Mouse (Mus musculus): ENCODE measurements around the gene Sox30. TPM values are rescaled to one million over a fixed set of nuclear protein-coding genes. Genes with fewer than 3 reads are reported as not detected.

Gene Sox30
- polyA plus RNA-seq (2012; rRNA removed) = 0.09 and 0.12 TPM in 2 replicates

DNA sequence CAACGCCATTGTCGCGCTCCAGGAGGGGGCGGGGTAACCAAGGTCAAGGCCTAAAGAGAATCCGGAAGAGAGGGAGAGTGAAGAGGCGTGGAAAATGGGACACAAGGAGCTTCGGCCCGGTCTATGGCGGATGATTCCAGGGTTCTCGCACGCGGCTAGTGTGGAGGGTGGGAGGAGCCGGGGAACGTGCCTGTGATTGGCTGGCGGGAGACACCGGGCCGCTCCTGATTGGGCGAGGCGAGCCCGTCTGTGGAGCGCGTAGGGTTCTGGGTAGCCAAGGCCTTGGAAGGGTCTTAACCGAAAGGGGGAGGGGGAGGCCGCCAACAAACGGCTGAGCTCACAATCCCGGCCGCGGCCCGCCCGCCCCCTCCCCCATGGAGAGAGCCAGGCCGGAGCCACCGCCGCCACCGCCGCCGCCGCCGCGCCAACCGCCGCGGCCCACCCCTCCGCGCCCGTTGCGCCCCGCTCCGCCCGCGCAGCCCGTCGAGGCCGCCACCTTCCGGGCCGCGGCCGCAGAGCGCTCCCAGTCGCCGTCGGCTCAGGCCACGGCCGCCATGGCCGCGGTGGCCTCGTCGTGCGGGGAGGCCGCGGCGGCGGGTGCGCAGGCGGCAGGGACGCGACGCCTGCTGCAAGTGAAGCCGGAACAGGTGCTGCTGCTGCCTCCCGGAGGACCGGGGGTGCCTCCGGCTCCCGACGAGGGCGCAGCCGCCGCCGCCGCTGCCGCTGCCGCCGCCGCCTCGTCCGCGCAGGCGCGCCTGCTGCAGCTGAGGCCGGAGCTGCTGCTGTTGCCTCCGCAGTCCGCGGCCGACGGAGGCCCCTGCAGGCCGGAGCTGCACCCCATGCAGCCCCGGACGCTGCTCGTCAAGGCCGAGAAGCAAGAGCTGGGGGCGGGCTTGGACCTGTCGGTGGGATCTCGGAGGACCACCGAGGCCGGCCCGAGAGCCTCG lies at the start of gene Sox30:
TSS of gene Sox30 (plus strand) at position 365 of the 947 bp plus-strand sequence.

DNA sequence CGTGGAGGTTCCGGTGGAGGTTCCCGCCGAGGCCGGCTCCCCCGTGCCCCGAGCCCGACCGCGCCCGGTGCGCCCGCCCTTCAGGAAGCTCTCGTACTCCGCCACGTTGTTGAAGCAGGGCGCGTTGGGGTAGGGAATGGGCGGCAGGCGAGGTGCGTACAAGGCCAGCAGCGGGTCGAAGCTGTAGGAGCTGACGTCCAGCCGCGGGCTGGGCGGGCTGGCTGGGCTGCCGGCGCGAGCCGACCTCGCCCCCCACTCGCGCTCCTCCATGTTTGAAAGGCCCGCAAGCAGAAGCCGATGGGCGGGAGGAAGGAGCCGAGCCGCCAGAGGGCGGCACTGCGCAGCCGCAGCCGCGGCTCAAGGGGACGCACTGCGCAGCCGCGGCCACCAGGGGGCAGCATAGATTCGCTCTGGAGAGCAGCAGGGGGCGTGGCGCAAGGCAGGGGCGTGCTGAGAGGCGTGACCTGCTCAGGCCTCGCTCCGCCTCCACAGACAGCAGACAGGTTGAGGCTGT lies 35.4 kb upstream of the Sox30 start, which contains the start of gene Lsm11:
TSS of gene Lsm11 (minus strand) at position 293 of the 514 bp plus-strand sequence.

DNA sequence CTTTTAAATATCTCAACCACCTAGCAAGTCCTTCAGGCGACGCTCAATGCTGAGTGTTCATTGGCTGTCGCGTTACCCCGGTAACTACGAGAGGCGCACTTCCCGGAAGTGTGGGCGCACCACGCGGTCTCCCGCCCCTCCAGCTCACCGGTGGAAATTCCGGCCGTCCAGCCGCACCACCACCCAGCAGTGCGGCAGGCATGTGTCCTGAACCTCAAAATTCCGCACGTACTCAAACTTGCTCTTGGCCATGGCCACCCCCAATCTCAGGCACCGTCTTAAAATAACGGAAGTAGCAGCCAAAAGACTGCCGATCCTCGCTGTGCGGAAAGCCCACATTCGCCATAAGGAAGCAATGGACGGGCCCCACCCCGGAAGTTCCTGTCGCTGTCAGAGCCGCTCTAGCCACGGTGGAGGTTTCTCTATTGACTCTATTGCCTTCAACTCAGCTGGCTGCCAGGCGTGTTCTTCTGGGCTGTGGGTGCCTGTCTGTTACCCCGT lies 24.9 kb upstream of the Sox30 start, which contains the start of gene Thg1l:
TSS of gene Thg1l (minus strand) at position 368 of the 501 bp plus-strand sequence.

DNA sequence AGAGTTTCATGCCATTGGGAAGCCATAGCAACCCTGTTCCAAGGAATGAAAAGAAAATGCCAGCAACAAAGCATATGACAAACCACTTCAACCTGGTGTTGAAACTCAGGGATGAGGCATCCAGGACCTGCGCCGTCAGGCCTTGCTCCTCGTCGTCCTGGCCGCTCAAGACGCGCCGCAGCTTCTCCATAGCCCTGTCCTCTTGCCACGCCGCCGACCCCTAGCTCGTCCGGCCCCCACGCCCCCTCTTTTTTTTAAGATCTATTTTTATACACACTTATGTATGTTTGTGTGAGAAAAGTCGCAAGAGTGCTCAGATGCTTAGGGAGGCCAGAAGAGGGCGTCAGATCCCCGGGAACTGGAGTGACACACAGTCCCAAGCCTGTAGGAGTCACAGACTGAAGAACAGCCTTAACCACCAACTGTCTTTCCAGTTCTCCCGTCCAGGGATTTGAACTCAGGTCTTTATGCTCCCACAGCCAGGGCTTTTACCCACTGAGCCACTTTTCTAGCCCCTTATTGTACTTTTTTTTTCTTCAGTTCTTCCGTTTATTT lies 72.1 kb downstream of the Sox30 start, which contains the start of gene Gm12166:
TSS of gene Gm12166 (minus strand) at position 217 of the 555 bp plus-strand sequence.

DNA sequence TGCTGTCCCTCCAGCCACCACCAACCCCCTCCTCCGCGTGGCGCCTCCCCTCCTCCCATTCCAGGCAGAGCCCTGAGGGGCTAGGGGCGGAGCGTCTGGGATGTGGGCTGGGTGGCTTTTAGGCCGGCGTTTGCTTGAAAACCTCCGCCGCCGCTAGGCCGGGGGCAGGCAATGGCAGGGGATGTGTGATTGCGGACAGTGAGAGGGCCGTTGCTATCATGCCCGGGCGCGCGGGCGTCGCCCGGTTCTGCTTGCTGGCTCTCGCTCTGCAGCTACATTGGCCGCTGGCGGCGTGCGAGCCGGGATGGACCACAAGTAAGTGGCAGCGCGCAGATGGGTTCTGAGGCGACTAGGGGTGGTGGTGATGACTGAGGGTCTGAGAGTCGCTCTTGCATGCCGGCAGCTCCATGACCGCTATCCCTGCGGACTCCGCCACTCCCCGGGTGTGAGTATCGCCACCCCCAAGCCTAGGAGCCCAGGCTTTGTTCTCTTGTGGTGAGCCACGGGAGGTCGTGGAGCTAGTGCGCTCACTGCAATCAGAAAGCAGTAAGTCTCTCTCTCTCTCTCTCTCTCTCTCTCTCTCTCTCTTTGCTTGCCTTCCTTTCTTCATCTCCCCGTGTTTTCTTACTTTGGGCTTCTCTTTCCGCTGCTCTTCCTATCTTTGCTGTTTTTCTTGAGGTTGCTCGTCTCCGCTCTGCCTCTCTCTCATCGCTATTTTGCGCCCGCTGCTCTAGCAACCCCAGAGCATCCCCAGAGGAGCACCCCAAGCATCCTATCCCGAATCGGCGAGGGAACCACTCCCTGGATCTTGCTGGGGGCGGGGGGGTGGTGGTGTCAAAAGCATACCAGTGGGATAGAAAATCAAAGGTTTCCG lies 76.0 kb downstream of the Sox30 start, which contains the start of gene Adam19:
TSS of gene Adam19 (plus strand) at position 97 of the 874 bp plus-strand sequence.

Other genes starting within 250 kb of the Sox30 start
- 76.6 and 87.1 TPM in 2 replicates for gene Clint1, start 128.3 kb upstream of the Sox30 start, polyA plus RNA-seq (2012; rRNA removed)
- 6.4 and 7.9 TPM in 2 replicates for gene Lsm11, start 35.4 kb upstream of the Sox30 start, polyA plus RNA-seq (2012; rRNA removed)
- gene Thg1l, start 24.8 kb upstream of the Sox30 start, polyA plus RNA-seq (2012; rRNA removed) = 2.9 and 3.2 TPM in 2 replicates
- gene Gm12166, start 72.0 kb downstream of the Sox30 start, polyA plus RNA-seq (2012; rRNA removed) = 17.1 and 19.1 TPM in 2 replicates
- gene Adam19, start 75.7 kb downstream of the Sox30 start, polyA plus RNA-seq (2012; rRNA removed) = 12.6 and 14.9 TPM in 2 replicates
- 2.5 and 2.6 TPM in 2 replicates for gene Nipal4, start 186.2 kb downstream of the Sox30 start, polyA plus RNA-seq (2012; rRNA removed)